ENCODE assay signal across 17 mouse cellular contexts in the genomic region with DNA sequence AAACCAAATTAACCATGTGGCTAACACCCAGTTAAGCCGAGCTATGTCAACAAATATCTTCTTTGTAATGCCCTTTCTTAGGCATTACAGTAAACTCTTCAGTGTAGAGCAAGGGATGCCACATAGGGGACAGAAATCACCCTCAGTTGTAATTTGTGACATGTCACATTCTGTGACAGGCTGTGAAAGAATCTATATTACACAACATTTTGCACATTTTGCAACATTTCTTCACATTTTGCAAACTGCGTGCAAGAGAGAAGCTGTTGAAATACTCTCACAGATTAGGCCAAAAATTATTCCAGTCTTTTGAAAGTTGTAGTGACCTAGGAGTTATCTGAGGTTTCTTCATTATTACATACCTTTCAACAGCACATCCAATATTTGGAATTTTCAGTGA. TPM values are rescaled to one million over a fixed set of nuclear protein-coding genes. Genes with fewer than 3 reads are reported as not detected.
"Had no signal": no experiment of that assay in that cellular context is flagged by ENCODE, and none has a peak within 500 bp of the region (broad histone marks: within the 10 kb centered on the region; RNA-seq: fewer than 3 reads in every experiment).

No protein-coding gene starts in this region.

- H3K9ac ChIP-seq: limb, embryonic 15.5 days; midbrain, embryonic 12.5 days had no signal

- H3K27ac ChIP-seq: limb, embryonic 15.5 days; midbrain, embryonic 12.5 days; stomach, postnatal 0 days had no signal

- H3K4me2 ChIP-seq: limb, embryonic 15.5 days; midbrain, embryonic 12.5 days had no signal

- H3K4me1 ChIP-seq: limb, embryonic 15.5 days; midbrain, embryonic 12.5 days had no signal

- H3K4me3 ChIP-seq: limb, embryonic 15.5 days; midbrain, embryonic 12.5 days had no signal

- H3K36me3 ChIP-seq: limb, embryonic 15.5 days; midbrain, embryonic 12.5 days had no signal

- H3K27me3 ChIP-seq: limb, embryonic 15.5 days; midbrain, embryonic 12.5 days had no signal

- H3K9me3 ChIP-seq: limb, embryonic 15.5 days; midbrain, embryonic 12.5 days had no signal

- ATAC-seq: intestine, postnatal 0 days; midbrain, embryonic 16.5 days had no signal

- DNase-seq: kidney, adult 8-10 months; kidney, postnatal 25 days; layer of hippocampus, adult 9-11 months; layer of hippocampus, postnatal 36 days; lung, adult 2 months; lung, postnatal 10 days; lung, postnatal 4 days; right cerebral cortex, adult 18-20 months; right cerebral cortex, postnatal 25 days had no signal

RNA-seq across cellular contexts. Expression of a gene that starts 3.8 kb away (rescaled TPM):
- total RNA-seq: megakaryocyte-erythroid progenitor cell, adult 5-6 weeks had no signal
- polyA plus RNA-seq: intestine, postnatal 0 days; kidney, embryonic 16.5 days; limb, embryonic 15.5 days; midbrain, embryonic 12.5 days; neural tube, embryonic 14.5 days; stomach, postnatal 0 days had no signal
